Comparison of ENCODE assay signal across 8 mouse cellular contexts in the genomic region with DNA sequence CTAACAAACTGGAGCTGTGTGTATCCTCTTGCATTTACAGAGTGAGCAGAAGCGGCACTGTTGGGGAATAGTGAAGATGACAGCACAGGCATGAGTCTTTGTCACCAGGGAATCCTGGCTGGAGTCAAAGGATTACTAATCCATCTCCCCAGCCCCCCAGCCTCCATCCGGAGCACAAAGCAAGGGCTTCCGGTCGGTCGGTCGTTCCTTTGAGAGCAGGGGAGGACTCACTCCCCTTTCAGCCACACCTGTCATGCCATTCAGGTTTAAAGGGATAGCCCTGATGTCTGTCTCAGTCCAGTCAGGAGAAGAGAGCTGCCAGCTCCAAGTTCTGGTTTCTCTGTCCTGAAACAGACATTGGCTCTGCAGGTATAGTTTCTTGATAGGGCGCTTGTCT. TPM values are rescaled to one million over a fixed set of nuclear protein-coding genes. Genes with fewer than 3 reads are reported as not detected.
DNase-seq lines count a peak whose midpoint lies in the region; ATAC-seq and TF ChIP-seq lines count a peak whose summit lies in the region.

No protein-coding gene starts in this region.

- H3K27ac ChIP-seq in forebrain, embryonic 16.5 days (ENCODE audit: low read length), result peak overlapping the region; percentile 70
- H3K27ac ChIP-seq in liver, embryonic 11.5 days (ENCODE audit: low read depth, low read length), result peak overlapping the region; percentile 69
- H3K27ac ChIP-seq in stomach, embryonic 15.5 days, result peak overlapping the region; percentile 85

- H3K4me1 ChIP-seq in E14TG2a.4 (replicated peaks; ENCODE audit: low read depth, low read length), result peaks cover 88% of the 10 kb centered on the region
- H3K4me1 ChIP-seq in forebrain, embryonic 16.5 days (replicated peaks; ENCODE audit: control insufficient read depth, insufficient read depth, low read length), result peaks cover 24% of the 10 kb centered on the region
- peaks cover 53% of the 10 kb centered on the region for H3K4me1 ChIP-seq in liver, embryonic 11.5 days (replicated peaks; ENCODE audit: control insufficient read depth, insufficient read depth, low read length)
- peaks cover 45% of the 10 kb centered on the region for H3K4me1 ChIP-seq in stomach, embryonic 15.5 days

- no peak overlapping the region for H3K4me2 ChIP-seq in forebrain, embryonic 16.5 days (ENCODE audit: low read length)
- peak overlapping the region; percentile 30 for H3K4me2 ChIP-seq in liver, embryonic 11.5 days
- H3K4me2 ChIP-seq in stomach, embryonic 15.5 days, result peak overlapping the region; percentile 28

- no peaks in the 10 kb centered on the region for H3K27me3 ChIP-seq in E14TG2a.4 (ENCODE audit: insufficient read depth, low read length)
- no peaks in the 10 kb centered on the region for H3K27me3 ChIP-seq in forebrain, embryonic 16.5 days (replicated peaks; ENCODE audit: control insufficient read depth, insufficient read depth, low read length)
- no peaks in the 10 kb centered on the region for H3K27me3 ChIP-seq in liver, embryonic 11.5 days (replicated peaks; ENCODE audit: control insufficient read depth, insufficient read depth, low read length)
- H3K27me3 ChIP-seq in stomach, embryonic 15.5 days (replicated peaks), result no peaks in the 10 kb centered on the region

- H3K9ac ChIP-seq in forebrain, embryonic 16.5 days (replicated peaks; ENCODE audit: low read depth, low read length), result peak overlapping the region; percentile 39
- 0 out of 2 replicates have a peak overlapping the region, but pooled peaks have one; percentile 31 for H3K9ac ChIP-seq in liver, embryonic 11.5 days (ENCODE audit: low read depth, low read length)
- H3K9ac ChIP-seq in stomach, embryonic 15.5 days, result no peak overlapping the region

- H3K4me3 ChIP-seq in E14TG2a.4 (replicated peaks; ENCODE audit: low read length), result peak overlapping the region; percentile 52
- H3K4me3 ChIP-seq in forebrain, embryonic 16.5 days (replicated peaks; ENCODE audit: low read length), result no peak overlapping the region
- no peak overlapping the region for H3K4me3 ChIP-seq in liver, embryonic 11.5 days (ENCODE audit: low read depth, low read length)
- H3K4me3 ChIP-seq in stomach, embryonic 15.5 days (replicated peaks), result no peak overlapping the region

- no peak for TF ChIP-seq CTCF in E14TG2a.4 (conservative IDR thresholded peaks at IDR 0.05; ENCODE audit: low read length)

- WGBS in forebrain, embryonic 16.5 days, result 20% methylated on average over 7 of the region's 7 CpGs
- WGBS in liver, embryonic 11.5 days, result 30% methylated on average over 7 of the region's 7 CpGs
- WGBS in stomach, embryonic 15.5 days, result 23% methylated on average over 7 of the region's 7 CpGs

- H3K9me3 ChIP-seq in E14TG2a.4 (ENCODE audit: low read length), result no peaks in the 10 kb centered on the region
- no peaks in the 10 kb centered on the region for H3K9me3 ChIP-seq in forebrain, embryonic 16.5 days (ENCODE audit: control insufficient read depth, low read length)
- no peaks in the 10 kb centered on the region for H3K9me3 ChIP-seq in liver, embryonic 11.5 days (ENCODE audit: control insufficient read depth, low read length)
- H3K9me3 ChIP-seq in stomach, embryonic 15.5 days, result no peaks in the 10 kb centered on the region

- no peak for ATAC-seq in forebrain, embryonic 16.5 days
- ATAC-seq in liver, embryonic 11.5 days (replicated peaks; ENCODE audit: low FRiP score), result no peak
- ATAC-seq in stomach, embryonic 15.5 days (ENCODE audit: insufficient read depth, low FRiP score, low read depth), result 0 out of 2 replicates have a peak, but pooled peaks have one; percentile 4

- peaks cover 28% of the 10 kb centered on the region; the same call in 1 of the 2 replicates for H3K36me3 ChIP-seq in E14TG2a.4 (ENCODE audit: insufficient read depth, low read length)
- no peaks in the 10 kb centered on the region for H3K36me3 ChIP-seq in forebrain, embryonic 16.5 days (ENCODE audit: control insufficient read depth, insufficient read depth)
- H3K36me3 ChIP-seq in liver, embryonic 11.5 days (ENCODE audit: control insufficient read depth, insufficient read depth, low read length), result no peaks in the 10 kb centered on the region
- no peaks in the 10 kb centered on the region; the same call in 1 of the 2 replicates for H3K36me3 ChIP-seq in stomach, embryonic 15.5 days

- DNase-seq in gastrocnemius, postnatal 10 days, result peak; percentile 44
- no peak for DNase-seq in gastrocnemius, postnatal 4 days (ENCODE audit: low spot score in 2 of 2)
- no peak for DNase-seq in liver, embryonic 11.5 days (ENCODE audit: low spot score)
- no peak for DNase-seq in urinary bladder, adult 2 months (ENCODE audit: low spot score)
- no peak for DNase-seq in ovary, postnatal 10 days (ENCODE audit: low spot score)

RNA-seq across cellular contexts. Expression of a gene that starts 7.4 kb away (rescaled TPM):
- 10 to 100 TPM; 28.8 to 39.5 TPM for total RNA-seq in gastrocnemius, postnatal 10 days (2021)
- 10 to 100 TPM; 34.4 to 39.0 TPM for total RNA-seq in gastrocnemius, postnatal 4 days (2021)
- polyA plus RNA-seq in forebrain, embryonic 16.5 days (2015; fragmentation: Nextera tagmentation; extraction: Ambion mirVana), result 33.5 and 34.7 TPM in 2 replicates
- 24.4 and 26.7 TPM in 2 replicates for polyA plus RNA-seq in liver, embryonic 11.5 days (2014; fragmentation: Nextera tagmentation; extraction: Ambion mirVana)
- polyA plus RNA-seq in stomach, embryonic 15.5 days (2015; fragmentation: Nextera tagmentation; extraction: Ambion mirVana), result 28.6 and 29.1 TPM in 2 replicates
- 26.3 and 40.8 TPM in 2 replicates for polyA plus RNA-seq in urinary bladder, adult 2 months (2012; rRNA removed)

RNA-seq across cellular contexts. Expression of a gene that starts 14.7 kb away (rescaled TPM):
- total RNA-seq in gastrocnemius, postnatal 10 days (2021), result 10 to 100 TPM in 1 of 2 experiments, 1 to 10 TPM in 1; 8.0 to 10.8 TPM
- total RNA-seq in gastrocnemius, postnatal 4 days (2021), result 10 to 100 TPM; 16.2 to 16.9 TPM
- 60.2 and 60.6 TPM in 2 replicates for polyA plus RNA-seq in forebrain, embryonic 16.5 days (2015; fragmentation: Nextera tagmentation; extraction: Ambion mirVana)
- 46.6 and 53.3 TPM in 2 replicates for polyA plus RNA-seq in liver, embryonic 11.5 days (2014; fragmentation: Nextera tagmentation; extraction: Ambion mirVana)
- 46.7 and 48.0 TPM in 2 replicates for polyA plus RNA-seq in stomach, embryonic 15.5 days (2015; fragmentation: Nextera tagmentation; extraction: Ambion mirVana)
- 48.2 and 49.5 TPM in 2 replicates for polyA plus RNA-seq in urinary bladder, adult 2 months (2012; rRNA removed)

RNA-seq across cellular contexts. Expression of a gene that starts 36.4 kb away (rescaled TPM):
- total RNA-seq in gastrocnemius, postnatal 10 days (2021), result 10 to 100 TPM; 20.0 to 25.5 TPM
- total RNA-seq in gastrocnemius, postnatal 4 days (2021), result 10 to 100 TPM; 31.8 to 33.8 TPM
- polyA plus RNA-seq in forebrain, embryonic 16.5 days (2015; fragmentation: Nextera tagmentation; extraction: Ambion mirVana), result 10.1 and 10.2 TPM in 2 replicates
- 25.3 and 28.1 TPM in 2 replicates for polyA plus RNA-seq in liver, embryonic 11.5 days (2014; fragmentation: Nextera tagmentation; extraction: Ambion mirVana)
- polyA plus RNA-seq in stomach, embryonic 15.5 days (2015; fragmentation: Nextera tagmentation; extraction: Ambion mirVana), result 59.0 and 60.0 TPM in 2 replicates
- polyA plus RNA-seq in urinary bladder, adult 2 months (2012; rRNA removed), result 64.1 and 68.0 TPM in 2 replicates

RNA-seq across cellular contexts. Expression of a gene that starts 52.1 kb away (rescaled TPM):
- total RNA-seq in gastrocnemius, postnatal 10 days (2021), result 1 to 10 TPM; 1.2 to 1.4 TPM
- 1 to 10 TPM; 2.9 TPM for total RNA-seq in gastrocnemius, postnatal 4 days (2021)
- polyA plus RNA-seq in forebrain, embryonic 16.5 days (2015; fragmentation: Nextera tagmentation; extraction: Ambion mirVana), result 0.87 and 1.2 TPM in 2 replicates
- polyA plus RNA-seq in liver, embryonic 11.5 days (2014; fragmentation: Nextera tagmentation; extraction: Ambion mirVana), result 2.3 TPM in 2 replicates
- 7.4 and 10.3 TPM in 2 replicates for polyA plus RNA-seq in stomach, embryonic 15.5 days (2015; fragmentation: Nextera tagmentation; extraction: Ambion mirVana)
- 10.1 and 11.8 TPM in 2 replicates for polyA plus RNA-seq in urinary bladder, adult 2 months (2012; rRNA removed)

RNA-seq across cellular contexts. Expression of a gene that starts 52.8 kb away (rescaled TPM):
- 1 to 10 TPM; 2.9 to 3.5 TPM for total RNA-seq in gastrocnemius, postnatal 10 days (2021)
- 1 to 10 TPM; 4.4 to 4.6 TPM for total RNA-seq in gastrocnemius, postnatal 4 days (2021)
- 30.4 and 33.4 TPM in 2 replicates for polyA plus RNA-seq in forebrain, embryonic 16.5 days (2015; fragmentation: Nextera tagmentation; extraction: Ambion mirVana)
- polyA plus RNA-seq in liver, embryonic 11.5 days (2014; fragmentation: Nextera tagmentation; extraction: Ambion mirVana), result 6.6 TPM in 2 replicates
- polyA plus RNA-seq in stomach, embryonic 15.5 days (2015; fragmentation: Nextera tagmentation; extraction: Ambion mirVana), result 13.5 and 13.9 TPM in 2 replicates
- 1.2 and 3.3 TPM in 2 replicates for polyA plus RNA-seq in urinary bladder, adult 2 months (2012; rRNA removed)
